Mouse (Mus musculus) cerebellum, postnatal 36 days (tissue): ENCODE measurements around the gene Gm45808.
"Not testable (repeated sequence)": the region's sequence is repeated elsewhere in the genome, so short reads cannot be mapped to it uniquely, and the experiment has no call there.

Source experiments
- DNase-seq, 2 experiments: peaks; one replicate each; pipeline ENCODE4 v3.0.0; 2021 to 2022; ENCODE audit warnings: mixed read lengths in 2 of 2

Gm45808 gene

GRCm38 (mm10) chr7:45467090-45467670 lies 19.4 kb downstream of the Gm45808 start:
- no peak for DNase-seq

DNA sequence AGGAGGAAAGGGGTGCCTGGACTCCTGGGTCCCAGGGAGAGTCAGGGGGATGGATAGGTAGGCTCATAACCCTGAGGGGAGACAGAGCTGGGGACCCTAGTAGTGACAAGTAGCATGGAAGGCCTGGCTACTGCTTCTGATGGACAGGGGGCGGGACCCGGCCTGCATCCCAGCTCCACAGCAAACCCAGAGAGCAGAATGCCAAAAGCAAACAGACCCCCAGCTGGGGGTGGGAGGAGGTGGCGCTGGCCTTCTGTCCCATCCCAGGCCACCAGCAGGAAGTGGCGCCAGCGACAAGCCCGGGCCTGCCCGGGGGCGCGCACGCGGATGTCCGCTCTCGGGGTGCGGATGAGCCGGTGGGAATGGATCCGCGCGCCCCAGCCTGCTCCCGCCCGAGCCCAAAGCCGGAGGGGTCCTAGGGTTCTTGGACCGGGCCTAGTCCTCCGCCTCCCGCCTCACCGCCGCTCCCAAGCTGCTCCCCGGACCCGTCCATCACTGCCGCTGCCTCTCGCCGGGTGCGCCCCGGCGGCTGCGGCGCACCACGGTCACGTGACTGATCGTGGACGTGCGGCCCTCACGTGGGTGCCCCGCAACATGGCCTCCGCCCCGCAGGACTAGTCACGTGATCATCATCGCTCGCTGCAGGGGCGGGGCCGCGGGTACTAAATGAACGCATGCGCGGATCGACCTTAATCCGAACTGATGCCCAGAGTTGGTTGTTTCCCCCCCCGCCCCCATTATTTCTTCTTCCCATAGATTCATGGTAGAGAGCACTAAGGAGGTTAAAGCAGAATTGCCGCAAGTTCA lies 20.1 kb downstream of the Gm45808 start, which contains the start of gene Bax:
Gene Bax, minus strand, starts transcription at position 616 of the 807 bp plus-strand sequence.
- peak; percentile 98 to 99 for DNase-seq

- no peak for DNase-seq
Measured at GRCm38 (mm10) chr7:45465549-45465948, 21.1 kb downstream of the Gm45808 start.

DNA sequence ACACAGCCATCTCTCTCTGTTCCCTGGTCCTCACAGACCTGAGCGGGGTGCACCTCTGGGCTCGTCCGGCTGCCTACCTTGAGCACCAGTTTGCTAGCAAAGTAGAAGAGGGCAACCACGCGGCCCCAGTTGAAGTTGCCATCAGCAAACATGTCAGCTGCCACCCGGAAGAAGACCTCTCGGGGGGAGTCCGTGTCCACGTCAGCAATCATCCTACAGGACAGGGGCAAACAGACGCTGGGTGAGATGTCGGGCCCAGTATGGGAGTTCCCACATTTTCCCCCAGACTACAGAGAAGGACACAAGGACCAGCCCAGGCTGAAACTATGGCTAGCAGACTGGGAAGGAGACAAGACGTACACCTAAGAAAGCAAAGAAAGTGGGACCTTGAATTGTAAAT lies 21.5 kb downstream of the Gm45808 start:
- no peak for DNase-seq

DNA sequence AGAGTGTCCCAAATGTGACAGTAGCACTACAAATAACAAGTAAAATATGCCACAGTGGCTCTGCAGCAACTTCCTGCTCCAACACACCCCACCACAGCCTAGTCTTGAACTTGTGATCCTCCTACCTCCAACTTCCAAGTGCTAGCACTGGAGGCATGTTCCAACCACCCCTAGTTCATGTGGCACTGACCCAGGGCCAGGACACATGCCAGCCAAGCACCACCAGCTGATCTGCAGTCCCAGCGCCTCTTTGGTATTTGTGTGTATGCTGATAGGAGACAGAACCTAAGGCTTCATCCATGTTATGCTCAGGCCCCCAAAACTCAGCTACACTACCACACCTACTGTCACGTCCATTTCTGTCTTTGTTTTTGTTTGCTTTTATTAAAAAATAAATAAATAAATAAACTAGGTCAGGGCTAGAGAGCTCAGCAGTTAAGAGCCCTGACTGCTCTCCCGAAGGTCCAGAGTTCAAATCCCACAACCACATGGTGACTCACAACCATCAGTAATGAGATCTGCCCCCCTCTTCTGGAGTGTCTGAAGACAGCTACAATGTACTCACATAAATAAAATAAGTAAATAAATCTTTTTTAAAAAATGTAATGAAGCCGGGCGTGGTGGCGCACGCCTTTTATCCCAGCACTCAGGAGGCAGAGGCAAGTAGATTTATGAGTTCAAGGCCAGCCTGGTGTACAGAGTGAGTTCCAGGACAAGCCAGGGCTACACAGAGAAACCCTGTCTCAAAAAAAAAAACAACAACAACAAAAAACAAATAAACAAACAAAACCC lies 22.4 kb downstream of the Gm45808 start:
- DNase-seq, result no peak

DNA sequence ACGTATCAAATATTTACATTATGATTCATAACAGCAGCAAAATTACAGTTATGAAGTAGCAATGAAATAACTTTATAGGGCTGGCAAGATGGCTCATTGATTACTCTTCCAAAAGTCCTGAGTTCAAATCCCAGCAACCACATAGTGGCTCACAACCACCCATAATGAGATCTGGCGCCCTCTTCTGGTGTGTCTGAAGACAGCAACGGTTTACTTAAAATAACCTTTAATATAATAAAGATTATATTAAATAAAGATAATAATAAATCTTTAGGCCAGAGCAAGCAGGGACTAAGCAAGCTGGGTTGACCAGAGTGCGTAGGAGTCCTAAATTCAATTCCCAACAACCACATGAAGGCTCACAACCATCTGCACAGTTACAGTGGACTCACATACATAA lies 23.7 kb downstream of the Gm45808 start:
- not testable (repeated sequence) for DNase-seq

DNA sequence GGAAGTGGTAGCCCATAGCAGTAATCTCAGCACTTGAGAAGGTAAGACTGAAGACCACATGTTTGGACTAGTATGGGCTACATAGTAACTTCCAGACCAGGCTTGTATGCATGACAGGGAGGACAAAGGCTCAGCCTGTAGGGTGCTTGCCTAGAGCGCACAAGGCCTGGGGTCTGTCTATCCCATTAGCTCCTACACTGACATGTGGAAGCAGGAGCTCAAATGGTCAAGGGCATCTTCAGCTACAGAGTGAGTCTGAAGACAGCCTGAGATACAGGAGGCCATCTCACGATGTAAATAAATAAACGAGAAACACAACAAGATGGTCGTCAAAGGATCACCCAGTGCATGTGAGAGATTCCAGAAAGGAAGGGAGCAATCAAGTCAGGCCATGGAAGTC lies 24.3 kb downstream of the Gm45808 start:
- DNase-seq, result no peak

DNA sequence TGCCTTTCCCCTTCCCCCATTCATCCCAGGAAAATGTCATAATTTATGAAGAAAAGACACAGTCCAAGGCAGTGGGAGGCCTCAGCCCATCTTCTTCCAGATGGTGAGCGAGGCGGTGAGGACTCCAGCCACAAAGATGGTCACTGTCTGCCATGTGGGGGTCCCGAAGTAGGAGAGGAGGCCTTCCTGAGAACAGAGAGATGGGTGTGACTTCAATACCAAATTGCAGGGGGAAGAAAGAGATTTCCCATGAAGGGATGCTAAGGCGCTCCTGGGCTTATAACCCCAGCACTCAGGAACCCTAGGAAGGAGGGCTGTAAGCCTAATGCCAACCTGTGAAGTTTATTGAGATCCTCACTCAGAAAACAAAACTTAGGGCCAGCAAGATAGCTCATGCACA lies 24.8 kb downstream of the Gm45808 start:
- DNase-seq, result no peak

- no peak for DNase-seq
Measured at GRCm38 (mm10) chr7:45461326-45461725, 25.3 kb downstream of the Gm45808 start.

GRCm38 (mm10) chr7:45460860-45461314 lies 25.7 kb downstream of the Gm45808 start:
- DNase-seq, result peak in 1 of 2 experiments; percentile 40

GRCm38 (mm10) chr7:45460377-45460776 lies 26.2 kb downstream of the Gm45808 start:
- DNase-seq, result no peak

- DNase-seq, result peak; percentile 94
Measured at GRCm38 (mm10) chr7:45459564-45460140, 27.0 kb downstream of the Gm45808 start, which contains the start of gene Ftl1. Gene Ftl1 (minus strand): TSS chr7:45459884.

GRCm38 (mm10) chr7:45458748-45459563 lies 27.7 kb downstream of the Gm45808 start:
- peak; percentile 83 to 86 for DNase-seq

- no peak for DNase-seq
Measured at GRCm38 (mm10) chr7:45457204-45458060, 29.2 kb downstream of the Gm45808 start.

GRCm38 (mm10) chr7:45456721-45457203 lies 29.8 kb downstream of the Gm45808 start:
- no peak for DNase-seq

GRCm38 (mm10) chr7:45455932-45456696 lies 30.5 kb downstream of the Gm45808 start:
- DNase-seq, result no peak

- DNase-seq, result no peak
Measured at GRCm38 (mm10) chr7:45454971-45455370, 31.6 kb downstream of the Gm45808 start.

GRCm38 (mm10) chr7:45451344-45451982 lies 35.1 kb downstream of the Gm45808 start:
- peak; percentile 86 for DNase-seq

- DNase-seq, result no peak
Measured at GRCm38 (mm10) chr7:45449974-45450373, 36.6 kb downstream of the Gm45808 start.
